8 mouse cellular contexts compared by ENCODE assay signal in the genomic region with DNA sequence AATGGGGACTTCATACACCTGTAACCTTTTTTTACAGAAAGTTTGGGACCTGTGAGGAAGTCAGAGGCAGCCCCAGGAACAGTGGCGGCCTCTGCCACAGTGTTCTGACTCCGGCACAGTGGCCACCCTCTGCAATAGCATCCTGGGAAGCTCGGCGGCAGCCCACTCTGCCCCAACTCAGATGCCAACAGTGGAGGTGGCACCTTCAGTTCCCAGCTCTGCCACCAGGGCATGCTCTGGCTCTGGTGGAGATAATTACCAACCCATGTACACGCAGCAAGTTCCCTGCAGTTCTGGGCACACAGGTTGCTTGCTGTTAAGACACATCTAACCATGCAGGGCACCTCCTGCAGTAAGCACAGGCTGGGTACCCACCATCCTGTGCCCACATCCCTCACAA. TPM values are rescaled to one million over a fixed set of nuclear protein-coding genes. Genes with fewer than 3 reads are reported as not detected.
DNase-seq lines count a peak whose midpoint lies in the region; ATAC-seq and TF ChIP-seq lines count a peak whose summit lies in the region.
"Had no signal": no experiment of that assay in that cellular context is flagged by ENCODE, and none has a peak within 500 bp of the region (broad histone marks: within the 10 kb centered on the region; RNA-seq: fewer than 3 reads in every experiment).

No protein-coding gene starts in this region.

- ATAC-seq in kidney, postnatal 0 days (replicated peaks; ENCODE audit: low FRiP score, low read depth), result no peak

- H3K27me3 ChIP-seq in kidney, postnatal 0 days (ENCODE audit: insufficient read depth, low read length), result no peaks in the 10 kb centered on the region
- no peaks in the 10 kb centered on the region for H3K27me3 ChIP-seq in limb, embryonic 10.5 days (ENCODE audit: low read depth, poor library complexity, severe bottlenecking)
- H3K27me3 ChIP-seq: lung, embryonic 15.5 days had no signal

- H3K9me3 ChIP-seq in kidney, postnatal 0 days (replicated peaks; ENCODE audit: low read length), result no peaks in the 10 kb centered on the region
- no peaks in the 10 kb centered on the region for H3K9me3 ChIP-seq in limb, embryonic 10.5 days (replicated peaks)
- H3K9me3 ChIP-seq: lung, embryonic 15.5 days had no signal

- H3K27ac ChIP-seq in kidney, postnatal 0 days, result no peak overlapping the region
- no peak overlapping the region for H3K27ac ChIP-seq in limb, embryonic 10.5 days
- H3K27ac ChIP-seq: lung, embryonic 15.5 days had no signal

- no peak overlapping the region for H3K4me2 ChIP-seq in kidney, postnatal 0 days (ENCODE audit: low read length)
- H3K4me2 ChIP-seq: lung, embryonic 15.5 days had no signal

- no peaks in the 10 kb centered on the region for H3K4me1 ChIP-seq in kidney, postnatal 0 days (replicated peaks; ENCODE audit: insufficient read depth, low read length)
- no peaks in the 10 kb centered on the region for H3K4me1 ChIP-seq in limb, embryonic 10.5 days
- H3K4me1 ChIP-seq: lung, embryonic 15.5 days had no signal

- peak; percentile 16 for DNase-seq in kidney, postnatal 0 days (ENCODE audit: low spot score)
- no peak for DNase-seq in kidney, adult 11 months
- DNase-seq in thymus, postnatal 4 days, result peak; percentile 47
- DNase-seq in thymus, postnatal 0 days (ENCODE audit: low spot score), result no peak
- peak; percentile 60 to 66 for DNase-seq in cerebellum, postnatal 36 days
- no peak for DNase-seq in ovary, adult 18-20 months (ENCODE audit: low spot score)
- no peak for DNase-seq in limb, embryonic 10.5 days (ENCODE audit: low spot score)

- H3K36me3 ChIP-seq in kidney, postnatal 0 days (ENCODE audit: insufficient read depth, low read length), result no peaks in the 10 kb centered on the region
- peaks cover 79% of the 10 kb centered on the region for H3K36me3 ChIP-seq in limb, embryonic 10.5 days
- H3K36me3 ChIP-seq: lung, embryonic 15.5 days had no signal

- H3K4me3 ChIP-seq in kidney, postnatal 0 days (replicated peaks; ENCODE audit: low read depth, low read length), result no peak overlapping the region
- no peak overlapping the region for H3K4me3 ChIP-seq in limb, embryonic 10.5 days
- H3K4me3 ChIP-seq: lung, embryonic 15.5 days had no signal

- peak; percentile 51; the same call in 1 of the 2 replicates for TF ChIP-seq CTCF in kidney, postnatal 0 days (IDR thresholded peaks at IDR 0.05; ENCODE audit: low read depth)

- H3K9ac ChIP-seq in kidney, postnatal 0 days (ENCODE audit: low read depth, low read length), result no peak overlapping the region
- H3K9ac ChIP-seq: lung, embryonic 15.5 days had no signal

- WGBS in kidney, postnatal 0 days, result 82% methylated on average over 5 of the region's 5 CpGs
- 90% methylated on average over 5 of the region's 5 CpGs for WGBS in limb, embryonic 10.5 days

RNA-seq across cellular contexts. Expression of a gene that starts 55.7 kb away (rescaled TPM):
- 0.15 and 0.24 TPM in 2 replicates for polyA plus RNA-seq in kidney, postnatal 0 days (2015; fragmentation: Nextera tagmentation; extraction: Ambion mirVana)
- polyA plus RNA-seq in thymus, postnatal 0 days (2015; fragmentation: Nextera tagmentation; extraction: Ambion mirVana), result 0.08 and 0.17 TPM in 2 replicates
- polyA plus RNA-seq in limb, embryonic 10.5 days (2016; fragmentation: Nextera tagmentation; extraction: Ambion mirVana), result 1.1 and 1.2 TPM in 2 replicates

Comparison
In these comparisons a context has a peak if more than half of its experiments do, and no peak if none do; other contexts are left out.
1. DNase-seq: peak in kidney, postnatal 0 days (single experiment), thymus, postnatal 4 days (single experiment) and cerebellum, postnatal 36 days (2 of 2); none in kidney, adult 11 months (single experiment), thymus, postnatal 0 days (single experiment), ovary, adult 18-20 months (single experiment) and limb, embryonic 10.5 days (single experiment).